Mouse (Mus musculus): ENCODE measurements around the gene Gm49318. TPM values are rescaled to one million over a fixed set of nuclear protein-coding genes. Genes with fewer than 3 reads are reported as not detected.

The Gm49318 gene
- polyA plus RNA-seq, 1 experiment from 2014 or later = not detected

- Histone ChIP-seq H3K4me2 (ENCODE audit: low read depth, low read length) (peak overlapping the region; percentile 56), H3K36me3 (ENCODE audit: control insufficient read depth, insufficient read depth, low read length) (no peaks in the 10 kb centered on the region), H3K4me3 (ENCODE audit: low read depth, low read length) (peak overlapping the region; percentile 39; the same call in 1 of the 2 replicates), H3K9ac (ENCODE audit: low read depth, low read length) (no peak overlapping the region), H3K4me1 (ENCODE audit: control insufficient read depth, insufficient read depth, low read length) (0 out of 2 replicates have a peak, but pooled peaks cover 14% of the 10 kb centered on the region), H3K27me3 (replicated peaks; ENCODE audit: control insufficient read depth, insufficient read depth, low read length) (peaks cover 75% of the 10 kb centered on the region), H3K27ac (replicated peaks; ENCODE audit: low read depth, low read length) (no peak overlapping the region), H3K9me3 (ENCODE audit: control insufficient read depth, low read length) (no peaks in the 10 kb centered on the region)
- 8% methylated on average over 27 of the region's 36 CpGs for WGBS
- DNase-seq (ENCODE audit: low spot score) (no peak), ATAC-seq (ENCODE audit: low read depth) (no peak)
These were observed 83.3 kb downstream of the Gm49318 start for GRCm38 (mm10) chr9:21987592-21988342.

Small RNA genes lying within 50 kb of the gene (microRNA-seq; reads per million reads assigned to microRNA genes)
- 0.50 reads per million for gene Mir7084 (ENCODE audit: borderline number of aligned reads)

Other genes with a start within 250 kb of the Gm49318 start
- gene Angptl8, start 235.7 kb downstream of the Gm49318 start, polyA plus RNA-seq (2014; fragmentation: Nextera tagmentation; extraction: Ambion mirVana) = 0.41 and 0.54 TPM in 2 replicates
- gene Dock6, start 218.6 kb downstream of the Gm49318 start, polyA plus RNA-seq (2014; fragmentation: Nextera tagmentation; extraction: Ambion mirVana) = 28.3 and 30.2 TPM in 2 replicates
- 21.6 and 25.3 TPM in 2 replicates for gene Rab3d, start 153.1 kb downstream of the Gm49318 start, polyA plus RNA-seq (2014; fragmentation: Nextera tagmentation; extraction: Ambion mirVana)
- gene Ccdc159, start 143.8 kb downstream of the Gm49318 start, polyA plus RNA-seq (2014; fragmentation: Nextera tagmentation; extraction: Ambion mirVana) = 2.8 and 3.0 TPM in 2 replicates
- gene Tmem205, start 143.7 kb downstream of the Gm49318 start, polyA plus RNA-seq (2014; fragmentation: Nextera tagmentation; extraction: Ambion mirVana) = 53.3 and 53.7 TPM in 2 replicates
- 10.5 and 14.4 TPM in 2 replicates for gene Plppr2, start 134.2 kb downstream of the Gm49318 start, polyA plus RNA-seq (2014; fragmentation: Nextera tagmentation; extraction: Ambion mirVana)
- gene Swsap1, start 115.5 kb downstream of the Gm49318 start, polyA plus RNA-seq (2014; fragmentation: Nextera tagmentation; extraction: Ambion mirVana) = 9.5 and 10.1 TPM in 2 replicates
- gene Epor, start 107.8 kb downstream of the Gm49318 start, polyA plus RNA-seq (2014; fragmentation: Nextera tagmentation; extraction: Ambion mirVana) = 4.4 and 4.7 TPM in 2 replicates
- 1.3 and 1.7 TPM in 2 replicates for gene Rgl3, start 81.8 kb downstream of the Gm49318 start, polyA plus RNA-seq (2014; fragmentation: Nextera tagmentation; extraction: Ambion mirVana)
- 2.3 and 4.8 TPM in 2 replicates for gene Ccdc151, start 68.6 kb downstream of the Gm49318 start, polyA plus RNA-seq (2014; fragmentation: Nextera tagmentation; extraction: Ambion mirVana)
- 86.6 and 95.2 TPM in 2 replicates for gene Prkcsh, start 68.5 kb downstream of the Gm49318 start, polyA plus RNA-seq (2014; fragmentation: Nextera tagmentation; extraction: Ambion mirVana)
- gene Elavl3, start 19.2 kb downstream of the Gm49318 start, polyA plus RNA-seq (2014; fragmentation: Nextera tagmentation; extraction: Ambion mirVana) = 4.6 and 5.1 TPM in 2 replicates
- 6.5 and 9.2 TPM in 2 replicates for gene Zfp653, start 117 bp upstream of the Gm49318 start, polyA plus RNA-seq (2014; fragmentation: Nextera tagmentation; extraction: Ambion mirVana)
- gene Ecsit, start 14.2 kb upstream of the Gm49318 start, polyA plus RNA-seq (2014; fragmentation: Nextera tagmentation; extraction: Ambion mirVana) = 30.0 and 33.3 TPM in 2 replicates
- 5.5 and 7.1 TPM in 2 replicates for gene Cnn1, start 28.0 kb upstream of the Gm49318 start, polyA plus RNA-seq (2014; fragmentation: Nextera tagmentation; extraction: Ambion mirVana)
- 182 and 196 TPM in 2 replicates for gene Elof1, start 45.9 kb upstream of the Gm49318 start, polyA plus RNA-seq (2014; fragmentation: Nextera tagmentation; extraction: Ambion mirVana)
- gene Acp5, start 64.5 kb upstream of the Gm49318 start, polyA plus RNA-seq (2014; fragmentation: Nextera tagmentation; extraction: Ambion mirVana) = 21.1 and 36.1 TPM in 2 replicates
- 69.3 and 72.6 TPM in 2 replicates for gene Pigyl, start 85.6 kb upstream of the Gm49318 start, polyA plus RNA-seq (2014; fragmentation: Nextera tagmentation; extraction: Ambion mirVana)
- gene Zfp872, start 116.8 kb upstream of the Gm49318 start, polyA plus RNA-seq (2014; fragmentation: Nextera tagmentation; extraction: Ambion mirVana) = 0.22 and 0.24 TPM in 2 replicates
- gene Zfp809, start 154.5 kb upstream of the Gm49318 start, polyA plus RNA-seq (2014; fragmentation: Nextera tagmentation; extraction: Ambion mirVana) = 16.2 and 16.3 TPM in 2 replicates
- gene Zfp599, start 188.6 kb upstream of the Gm49318 start, polyA plus RNA-seq (2014; fragmentation: Nextera tagmentation; extraction: Ambion mirVana) = 3.3 and 4.8 TPM in 2 replicates
- gene Zfp810, start 236.4 kb upstream of the Gm49318 start, polyA plus RNA-seq (2014; fragmentation: Nextera tagmentation; extraction: Ambion mirVana) = 13.6 and 17.2 TPM in 2 replicates

Data from embryonic facial prominence, embryonic 14.5 days (tissue).